Mouse (Mus musculus): Measurements from ENCODE around the gene Klhl2. TPM values are rescaled to one million over a fixed set of nuclear protein-coding genes. Genes with fewer than 3 reads are reported as not detected.

Gene Klhl2
- total and polyA plus RNA-seq, 2 experiments from 2014 or later = 27.4 to 41.0 TPM

DNA sequence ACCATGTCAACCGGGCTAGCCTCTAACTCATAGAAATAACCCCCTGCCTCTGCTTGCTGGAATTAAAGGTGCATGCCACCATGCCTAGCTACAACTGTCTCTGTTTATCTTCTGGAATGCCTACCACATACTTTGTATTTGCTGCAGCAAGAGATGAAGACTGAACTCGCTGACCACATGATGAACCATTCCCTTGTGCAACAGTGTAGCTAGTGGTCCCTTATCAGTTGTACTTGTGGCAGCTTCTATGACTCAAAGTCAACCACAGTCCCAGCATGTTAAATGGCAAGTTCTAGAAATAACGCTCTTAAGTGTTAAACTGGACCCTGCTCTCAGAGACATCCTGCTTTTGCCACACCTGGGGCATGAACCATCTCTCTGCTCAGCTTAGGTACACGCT, 28.9 kb downstream of the Klhl2 start:
- DNase-seq (ENCODE audit: low spot score) (no peak), ATAC-seq (no peak)
- TF ChIP-seq CTCF (IDR thresholded peaks at IDR 0.05; ENCODE audit: low read depth) = no peak
- H3K4me1 ChIP-seq (ENCODE audit: insufficient read depth, low read length) = no peaks in the 10 kb centered on the region
- H3K27me3 ChIP-seq (ENCODE audit: insufficient read depth, low read length) = no peaks in the 10 kb centered on the region
- no peak overlapping the region for H3K4me2 ChIP-seq (ENCODE audit: low read depth, low read length)
- H3K4me3 ChIP-seq (ENCODE audit: low read length) = no peak overlapping the region
- H3K9ac ChIP-seq (replicated peaks; ENCODE audit: low read length) = no peak overlapping the region
- H3K36me3 ChIP-seq (ENCODE audit: insufficient read depth, low read length) = peaks cover 7% of the 10 kb centered on the region; the same call in 1 of the 2 replicates
- no peak overlapping the region for H3K27ac ChIP-seq
- no peaks in the 10 kb centered on the region for H3K9me3 ChIP-seq (ENCODE audit: low read length)
- 97% methylated on average over 4 of the region's 4 CpGs for WGBS

DNA sequence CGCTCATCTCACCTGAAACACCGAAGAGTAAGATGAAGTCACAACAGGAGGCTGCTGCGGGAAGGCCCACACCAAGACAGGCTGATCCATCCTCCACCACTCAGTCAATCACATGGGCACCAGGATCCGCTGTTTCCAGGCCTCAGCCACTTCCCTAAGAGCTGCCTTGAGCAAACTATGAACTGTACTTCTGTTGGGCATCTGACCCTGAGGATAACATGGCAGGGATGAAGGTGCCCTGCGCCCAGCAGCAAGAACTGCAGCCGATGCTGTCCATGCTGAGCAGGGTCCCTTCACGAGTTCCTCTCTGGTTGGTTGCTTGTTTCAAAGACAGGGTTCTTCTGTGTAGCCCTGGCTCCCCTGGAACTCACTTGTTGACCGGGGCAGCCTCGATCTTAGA, 38.0 kb downstream of the Klhl2 start:
- over 99% methylated on average over 9 of the region's 9 CpGs for WGBS
- H3K9ac ChIP-seq (replicated peaks; ENCODE audit: low read length) = no peak overlapping the region
- TF ChIP-seq CTCF (IDR thresholded peaks at IDR 0.05; ENCODE audit: low read depth) = no peak
- H3K27ac ChIP-seq = no peak overlapping the region
- no peaks in the 10 kb centered on the region; the same call in 1 of the 2 replicates for H3K36me3 ChIP-seq (ENCODE audit: insufficient read depth, low read length)
- H3K9me3 ChIP-seq (ENCODE audit: low read length) = no peaks in the 10 kb centered on the region
- H3K4me1 ChIP-seq (ENCODE audit: insufficient read depth, low read length) = no peaks in the 10 kb centered on the region
- no peaks in the 10 kb centered on the region for H3K27me3 ChIP-seq (ENCODE audit: insufficient read depth, low read length)
- no peak overlapping the region for H3K4me2 ChIP-seq (ENCODE audit: low read depth, low read length)
- ATAC-seq = no peak
- DNase-seq (ENCODE audit: low spot score) = no peak
- H3K4me3 ChIP-seq (ENCODE audit: low read length) = no peak overlapping the region

DNA sequence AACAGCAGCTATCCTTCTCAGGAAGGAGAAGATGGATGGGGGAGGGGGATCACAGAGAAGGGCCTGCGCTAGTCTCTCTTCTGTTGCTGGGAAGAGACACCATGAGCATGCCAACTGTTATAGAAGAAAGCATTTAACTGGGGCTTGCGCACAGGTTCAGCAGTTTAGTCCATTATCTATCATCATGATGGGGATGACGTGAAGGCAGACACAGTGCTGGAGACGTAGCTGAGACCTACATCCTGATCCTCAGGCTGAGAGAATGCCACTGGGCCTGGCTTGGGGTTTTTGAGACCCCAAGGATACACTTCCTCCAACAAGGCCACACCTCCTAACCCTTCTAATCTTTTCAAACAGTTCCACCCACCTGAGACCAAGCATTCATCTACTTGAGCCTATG, 38.7 kb downstream of the Klhl2 start:
- WGBS = 82% methylated on average over 4 of the region's 4 CpGs

DNA sequence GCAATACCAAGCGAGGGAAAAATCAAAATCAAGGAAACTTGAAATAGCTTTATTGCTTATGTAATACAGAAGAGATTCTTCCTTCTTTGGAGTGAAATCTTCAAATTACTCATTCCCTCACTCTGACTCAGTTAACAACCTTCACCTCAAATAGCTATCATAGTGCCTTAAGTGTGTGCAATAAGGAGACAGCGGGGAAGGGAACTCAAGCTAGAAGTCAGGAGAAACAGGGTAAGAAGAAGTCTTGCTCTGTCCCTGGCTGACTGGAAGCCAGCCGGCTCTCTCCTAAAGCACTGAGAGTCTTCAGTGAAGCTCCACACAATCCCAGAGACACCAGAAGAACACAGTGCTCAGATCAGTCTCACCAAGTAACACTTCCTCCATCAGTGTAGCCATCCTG, 43.3 kb downstream of the Klhl2 start:
- H3K9me3 ChIP-seq (ENCODE audit: low read length) = no peaks in the 10 kb centered on the region
- H3K4me2 ChIP-seq (ENCODE audit: low read depth, low read length) = no peak overlapping the region
- no peaks in the 10 kb centered on the region; the same call in 1 of the 2 replicates for H3K36me3 ChIP-seq (ENCODE audit: insufficient read depth, low read length)
- no peak overlapping the region for H3K9ac ChIP-seq (replicated peaks; ENCODE audit: low read length)
- no peak for DNase-seq (ENCODE audit: low spot score)
- no peak overlapping the region for H3K4me3 ChIP-seq (ENCODE audit: low read length)
- no peaks in the 10 kb centered on the region for H3K4me1 ChIP-seq (ENCODE audit: insufficient read depth, low read length)
- no peak for TF ChIP-seq CTCF (IDR thresholded peaks at IDR 0.05; ENCODE audit: low read depth)
- WGBS = 90% methylated on average over 3 of the region's 3 CpGs
- no peak overlapping the region for H3K27ac ChIP-seq
- H3K27me3 ChIP-seq (ENCODE audit: insufficient read depth, low read length) = no peaks in the 10 kb centered on the region
- ATAC-seq = no peak

More for the DNA sequence above, 38.7 kb downstream of the Klhl2 start:
- Histone ChIP-seq H3K27me3 (ENCODE audit: insufficient read depth, low read length) (no peaks in the 10 kb centered on the region), H3K9ac (replicated peaks; ENCODE audit: low read length) (no peak overlapping the region), H3K36me3 (ENCODE audit: insufficient read depth, low read length) (no peaks in the 10 kb centered on the region; the same call in 1 of the 2 replicates), H3K4me3 (ENCODE audit: low read length) (no peak overlapping the region), H3K4me1 (ENCODE audit: insufficient read depth, low read length) (no peaks in the 10 kb centered on the region), H3K27ac (no peak overlapping the region), H3K9me3 (ENCODE audit: low read length) (no peaks in the 10 kb centered on the region), H3K4me2 (ENCODE audit: low read depth, low read length) (no peak overlapping the region)
- no peak for DNase-seq (ENCODE audit: low spot score)
- no peak for ATAC-seq
- TF ChIP-seq CTCF (IDR thresholded peaks at IDR 0.05; ENCODE audit: low read depth) = no peak

DNA sequence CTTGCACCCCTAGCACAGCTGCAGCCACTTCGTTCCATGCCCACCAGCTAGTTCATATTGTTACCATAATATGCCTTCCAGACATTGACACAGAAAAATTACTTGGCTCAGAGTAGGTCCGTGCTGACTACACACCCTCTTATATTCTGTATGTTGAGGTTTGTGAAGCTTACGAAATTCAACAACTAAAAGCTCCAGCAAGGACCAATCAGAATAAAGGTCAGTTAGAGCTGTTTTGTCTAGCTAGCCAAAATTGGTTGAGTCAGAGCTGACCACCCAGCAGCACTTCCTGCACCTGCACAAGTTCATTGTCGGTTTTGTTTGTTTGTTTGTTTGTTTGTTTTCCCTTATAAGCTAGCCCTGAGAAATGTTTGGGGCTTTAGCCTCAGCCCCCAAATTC, 44.8 kb downstream of the Klhl2 start:
- Histone ChIP-seq H3K4me2 (ENCODE audit: low read depth, low read length) (no peak overlapping the region), H3K36me3 (ENCODE audit: insufficient read depth, low read length) (no peaks in the 10 kb centered on the region), H3K9me3 (ENCODE audit: low read length) (no peaks in the 10 kb centered on the region), H3K4me1 (ENCODE audit: insufficient read depth, low read length) (no peaks in the 10 kb centered on the region), H3K27me3 (ENCODE audit: insufficient read depth, low read length) (no peaks in the 10 kb centered on the region), H3K27ac (no peak overlapping the region), H3K4me3 (ENCODE audit: low read length) (no peak overlapping the region), H3K9ac (replicated peaks; ENCODE audit: low read length) (no peak overlapping the region)
- no peak for TF ChIP-seq CTCF (IDR thresholded peaks at IDR 0.05; ENCODE audit: low read depth)
- no peak for DNase-seq (ENCODE audit: low spot score)
- no peak for ATAC-seq
- 87% methylated on average over 4 of the region's 4 CpGs for WGBS

DNA sequence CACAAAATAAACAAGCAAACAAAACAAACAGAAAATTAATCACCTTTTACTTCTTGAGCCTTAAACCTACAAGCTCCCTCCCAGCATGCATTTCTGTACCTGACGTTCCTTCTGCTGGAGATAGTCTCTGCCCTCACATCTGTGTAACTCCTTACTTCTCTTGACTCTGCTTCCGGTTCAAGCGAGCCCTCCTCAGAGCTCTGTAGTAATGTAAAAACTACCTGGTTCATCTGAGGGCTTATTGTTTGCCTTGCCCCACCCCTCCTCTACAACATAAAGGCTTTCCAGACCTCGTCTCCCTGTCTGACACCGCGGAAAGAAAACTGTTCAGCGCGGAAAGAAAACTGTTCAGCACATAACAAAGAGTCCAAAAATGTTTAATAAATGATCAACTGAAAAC, 50.5 kb downstream of the Klhl2 start:
- H3K27me3 ChIP-seq (ENCODE audit: insufficient read depth, low read length) = no peaks in the 10 kb centered on the region
- no peak overlapping the region for H3K9ac ChIP-seq (replicated peaks; ENCODE audit: low read length)
- no peaks in the 10 kb centered on the region for H3K36me3 ChIP-seq (ENCODE audit: insufficient read depth, low read length)
- H3K4me3 ChIP-seq (ENCODE audit: low read length) = no peak overlapping the region
- DNase-seq (ENCODE audit: low spot score) (no peak), ATAC-seq (no peak)
- H3K4me1 ChIP-seq (ENCODE audit: insufficient read depth, low read length) = no peaks in the 10 kb centered on the region
- no peak overlapping the region for H3K4me2 ChIP-seq (ENCODE audit: low read depth, low read length)
- no peaks in the 10 kb centered on the region for H3K9me3 ChIP-seq (ENCODE audit: low read length)
- WGBS = 92% methylated on average over 8 of the region's 8 CpGs
- TF ChIP-seq CTCF (IDR thresholded peaks at IDR 0.05; ENCODE audit: low read depth) = no peak
- H3K27ac ChIP-seq = no peak overlapping the region

DNA sequence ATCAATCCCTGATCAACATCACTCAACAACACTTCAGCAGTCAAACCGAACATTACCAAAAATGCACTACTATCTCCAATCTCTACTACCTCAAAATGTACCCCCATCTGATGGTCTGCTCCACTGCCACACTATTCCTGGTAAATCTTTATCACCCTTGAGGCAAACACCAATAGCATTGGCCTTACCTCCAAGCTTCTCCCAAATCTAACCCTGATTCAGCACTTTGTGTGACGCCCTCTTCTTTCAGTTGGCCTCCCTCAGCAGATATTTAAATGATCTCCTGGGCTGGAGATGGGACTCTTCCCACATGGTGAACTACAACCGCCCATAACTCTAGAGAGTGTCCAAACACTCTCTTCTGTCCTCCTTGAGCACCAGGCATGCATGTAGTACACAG, 51.3 kb downstream of the Klhl2 start:
- no peaks in the 10 kb centered on the region for H3K36me3 ChIP-seq (ENCODE audit: insufficient read depth, low read length)
- no peak overlapping the region for H3K4me2 ChIP-seq (ENCODE audit: low read depth, low read length)
- no peak overlapping the region for H3K9ac ChIP-seq (replicated peaks; ENCODE audit: low read length)
- H3K9me3 ChIP-seq (ENCODE audit: low read length) = no peaks in the 10 kb centered on the region
- no peak overlapping the region for H3K4me3 ChIP-seq (ENCODE audit: low read length)
- H3K27ac ChIP-seq = no peak overlapping the region
- ATAC-seq (no peak), DNase-seq (ENCODE audit: low spot score) (no peak)
- H3K4me1 ChIP-seq (ENCODE audit: insufficient read depth, low read length) = no peaks in the 10 kb centered on the region
- 98% methylated on average over 3 of the region's 3 CpGs for WGBS
- H3K27me3 ChIP-seq (ENCODE audit: insufficient read depth, low read length) = no peaks in the 10 kb centered on the region
- TF ChIP-seq CTCF (IDR thresholded peaks at IDR 0.05; ENCODE audit: low read depth) = no peak

All from hindbrain, postnatal 0 days (tissue).